Mouse (Mus musculus): ENCODE results near the gene Srpk2. TPM values are rescaled to one million over a fixed set of nuclear protein-coding genes. Genes with fewer than 3 reads are reported as not detected.

The Srpk2 gene
- total and polyA plus RNA-seq, 3 experiments, result 11.2 to 41.7 (median 16.9) TPM

DNA sequence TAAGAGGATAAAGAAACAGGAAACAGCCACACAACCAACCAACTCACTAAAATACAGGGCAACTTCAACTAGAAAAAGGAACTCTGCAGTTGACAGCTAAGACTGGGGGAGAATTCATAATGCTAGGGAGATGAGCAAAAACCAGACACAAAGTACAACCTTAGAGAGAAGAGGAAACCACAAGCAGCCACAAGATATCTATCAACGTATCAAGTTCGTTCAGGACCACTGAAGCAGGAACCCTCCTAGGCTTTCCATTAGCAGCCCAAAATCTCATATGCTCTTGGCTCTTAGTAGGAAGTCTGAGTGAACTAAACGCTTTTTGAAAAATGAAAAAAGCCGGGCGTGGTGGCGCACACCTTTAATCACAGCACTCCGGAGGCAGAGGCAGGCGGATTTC, 47.1 kb downstream of the Srpk2 start (continued):
- TF ChIP-seq TAL1 (IDR thresholded peaks at IDR 0.05; ENCODE audit: low read length), result peak; percentile 55

- Histone ChIP-seq H3K36me3 (ENCODE audit: control insufficient read depth in 1 of 2, insufficient read depth in 2 of 2, low read length in 2 of 2) (peaks cover 0 to 3% of the 10 kb centered on the region in 2 experiments; a peak in 2 of 4 replicates), H3K4me3 (ENCODE audit: control insufficient read depth in 1 of 2, insufficient read depth in 1 of 2, low read depth in 2 of 2, low read length in 2 of 2) (no peak overlapping the region), H3K9ac (ENCODE audit: control insufficient read depth, low read depth, low read length, poor library complexity, severe bottlenecking) (no peak overlapping the region), H3K4me1 (ENCODE audit: control insufficient read depth in 1 of 2, insufficient read depth in 2 of 2, low read length in 2 of 2) (peaks cover 5 to 10% of the 10 kb centered on the region in 2 experiments), H3K27ac (ENCODE audit: control insufficient read depth, low read depth, low read length) (no peak overlapping the region), H3K9me3 (replicated peaks; ENCODE audit: insufficient read depth, low read length) (no peaks in the 10 kb centered on the region), H3K79me2 (ENCODE audit: control insufficient read depth, insufficient read depth, low read length, poor library complexity) (no peaks in the 10 kb centered on the region), H3K27me3 (ENCODE audit: control insufficient read depth in 1 of 2, insufficient read depth in 2 of 2, low read length in 2 of 2) (no peaks in the 10 kb centered on the region)
- DNase-seq (ENCODE audit: low read depth, low spot score), result peak; percentile 69
- no peak for TF ChIP-seq NELFE (IDR thresholded peaks at IDR 0.05; ENCODE audit: low read depth, low read length)
- TF ChIP-seq BHLHE40 (IDR thresholded peaks at IDR 0.05; ENCODE audit: borderline replicate concordance, low read depth, low read length), result no peak
- TF ChIP-seq ETS1 (IDR thresholded peaks at IDR 0.05; ENCODE audit: low read depth, low read length), result 0 out of 2 replicates have a peak, but pooled peaks have one; percentile 19
- no peak for TF ChIP-seq MYB (IDR thresholded peaks at IDR 0.05; ENCODE audit: low read depth, low read length)
- peak; percentile 7; the same call in 1 of the 2 replicates for TF ChIP-seq TAL1 (IDR thresholded peaks at IDR 0.05; ENCODE audit: low read length)
- TF ChIP-seq POLR2AphosphoS2 (IDR thresholded peaks at IDR 0.05; ENCODE audit: low read length), result no peak
- TF ChIP-seq ELF1 (IDR thresholded peaks at IDR 0.05; ENCODE audit: low read depth, low read length), result no peak
- TF ChIP-seq ZMIZ1 (IDR thresholded peaks at IDR 0.05; ENCODE audit: low read depth, low read length), result no peak
- TF ChIP-seq POLR2A (IDR thresholded peaks at IDR 0.05; ENCODE audit: control insufficient read depth in 1 of 2, insufficient read depth in 1 of 2, low read depth in 1 of 2, low read length in 2 of 2, poor library complexity in 1 of 2), result no peak
- TF ChIP-seq RCOR1 (IDR thresholded peaks at IDR 0.05; ENCODE audit: low read depth, low read length), result no peak
- TF ChIP-seq GABPA (IDR thresholded peaks at IDR 0.05; ENCODE audit: low read depth, low read length), result no peak
- TF ChIP-seq HCFC1 (IDR thresholded peaks at IDR 0.05; ENCODE audit: low read depth, low read length), result no peak
- TF ChIP-seq MXI1 (IDR thresholded peaks at IDR 0.05; ENCODE audit: low read depth, low read length), result no peak
- TF ChIP-seq MAZ (IDR thresholded peaks at IDR 0.05; ENCODE audit: low read depth, low read length), result no peak
- peak; percentile 39 to 41 for TF ChIP-seq EP300 (IDR thresholded peaks at IDR 0.05; ENCODE audit: low read depth in 1 of 2, low read length in 2 of 2)
- no peak for TF ChIP-seq ZC3H11A (IDR thresholded peaks at IDR 0.05; ENCODE audit: low read depth, low read length)
- TF ChIP-seq USF2 (IDR thresholded peaks at IDR 0.05; ENCODE audit: borderline replicate concordance in 1 of 2, insufficient read depth in 1 of 2, low read depth in 1 of 2, low read length in 2 of 2), result no peak
Observed at GRCm38 (mm10) chr5:23631490-23631889, 52.9 kb downstream of the Srpk2 start.

DNA sequence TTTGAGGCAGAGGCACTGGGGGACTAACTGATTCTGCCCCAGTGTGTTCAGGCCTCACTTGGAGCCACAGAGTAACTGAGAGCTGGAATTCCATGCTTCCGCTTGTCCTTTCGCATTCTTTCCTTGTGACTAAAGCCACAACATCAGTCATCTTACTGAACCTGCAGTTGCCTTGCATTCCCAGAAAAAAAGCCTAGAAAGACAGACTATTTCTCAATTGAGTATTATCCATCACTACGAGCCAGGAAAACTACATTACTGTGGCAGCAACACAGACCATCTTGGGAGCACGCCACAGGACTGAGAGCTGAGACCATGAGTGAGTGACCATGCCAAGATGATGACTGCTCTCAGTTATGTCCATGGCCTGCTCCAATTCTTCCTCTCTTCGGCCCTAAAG, 57.2 kb downstream of the Srpk2 start:
- H3K4me1 ChIP-seq (ENCODE audit: control insufficient read depth in 1 of 2, insufficient read depth in 2 of 2, low read length in 2 of 2), result peaks cover 4 to 5% of the 10 kb centered on the region in 2 experiments; a peak in 3 of 4 replicates
- no peaks in the 10 kb centered on the region for H3K36me3 ChIP-seq (ENCODE audit: control insufficient read depth in 1 of 2, insufficient read depth in 2 of 2, low read length in 2 of 2)
- DNase-seq (ENCODE audit: low read depth, low spot score), result no peak
- H3K9me3 ChIP-seq (replicated peaks; ENCODE audit: insufficient read depth, low read length), result no peaks in the 10 kb centered on the region
- H3K27ac ChIP-seq (ENCODE audit: control insufficient read depth, low read depth, low read length), result no peak overlapping the region
- H3K9ac ChIP-seq (ENCODE audit: control insufficient read depth, low read depth, low read length, poor library complexity, severe bottlenecking), result no peak overlapping the region
- no peaks in the 10 kb centered on the region for H3K27me3 ChIP-seq (ENCODE audit: control insufficient read depth in 1 of 2, insufficient read depth in 2 of 2, low read length in 2 of 2)
- H3K79me2 ChIP-seq (ENCODE audit: control insufficient read depth, insufficient read depth, low read length, poor library complexity), result no peaks in the 10 kb centered on the region
- no peak overlapping the region for H3K4me3 ChIP-seq (ENCODE audit: control insufficient read depth in 1 of 2, insufficient read depth in 1 of 2, low read depth in 2 of 2, low read length in 2 of 2)
- TF ChIP-seq TCF12 (IDR thresholded peaks at IDR 0.05; ENCODE audit: low read depth, low read length) (no peak), BHLHE40 (IDR thresholded peaks at IDR 0.05; ENCODE audit: borderline replicate concordance, low read depth, low read length) (no peak), USF1 (IDR thresholded peaks at IDR 0.05; ENCODE audit: low read depth, low read length) (no peak), TBP (IDR thresholded peaks at IDR 0.05; ENCODE audit: low read depth, low read length) (no peak), KAT2A (conservative IDR thresholded peaks at IDR 0.05; ENCODE audit: low read depth, low read length) (no peak), MYB (IDR thresholded peaks at IDR 0.05; ENCODE audit: low read depth, low read length) (no peak), RAD21 (IDR thresholded peaks at IDR 0.05; ENCODE audit: low read depth, low read length) (no peak), CHD1 (IDR thresholded peaks at IDR 0.05; ENCODE audit: low read depth, low read length) (no peak), POLR2AphosphoS2 (IDR thresholded peaks at IDR 0.05; ENCODE audit: low read length) (no peak), ELF1 (IDR thresholded peaks at IDR 0.05; ENCODE audit: low read depth, low read length) (no peak), JUND (IDR thresholded peaks at IDR 0.05; ENCODE audit: low read depth, low read length) (no peak), GATA1 (IDR thresholded peaks at IDR 0.05; ENCODE audit: low read depth, low read length) (no peak)
